8 mouse cellular contexts compared by ENCODE assay signal in the genomic region with DNA sequence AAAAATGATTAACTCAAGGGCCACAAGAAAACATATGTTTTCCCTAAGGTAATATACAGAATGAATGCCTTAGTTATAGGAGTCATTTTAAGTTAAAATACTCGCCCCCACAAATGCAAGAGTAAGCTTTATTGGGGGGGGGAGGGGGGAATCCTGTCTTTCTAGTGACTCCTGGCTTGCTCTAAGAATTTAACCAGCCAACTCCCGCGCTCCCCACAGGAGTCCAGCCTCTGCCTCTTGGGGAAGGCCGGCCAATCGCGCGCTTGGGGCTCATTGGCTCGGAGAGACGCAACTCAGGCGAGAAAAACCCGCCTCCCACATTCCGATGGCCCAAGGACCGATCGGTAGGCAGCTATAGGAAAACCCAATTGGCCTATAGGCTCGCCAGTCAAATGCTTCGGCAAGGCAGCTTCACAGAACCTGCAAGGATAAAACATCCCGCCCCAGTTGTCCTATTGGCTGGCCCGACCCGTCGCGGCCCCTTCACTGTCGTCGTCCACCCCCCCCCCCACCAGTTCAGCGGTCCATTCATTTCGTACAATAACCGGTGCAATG. TPM values are rescaled to one million over a fixed set of nuclear protein-coding genes. Genes with fewer than 3 reads are reported as not detected.
DNase-seq lines count a peak whose midpoint lies in the region; ATAC-seq and TF ChIP-seq lines count a peak whose summit lies in the region.

No protein-coding gene starts in this region.

- H3ac ChIP-seq in C2C12 (ENCODE audit: control insufficient read depth, insufficient read length, low read depth), result peak overlapping the region; percentile 95

- peaks cover 65% of the 10 kb centered on the region for H3K36me3 ChIP-seq in C2C12 (ENCODE audit: control insufficient read depth, insufficient read depth)
- peaks cover 38% of the 10 kb centered on the region for H3K36me3 ChIP-seq in kidney, embryonic 14.5 days (ENCODE audit: control insufficient read depth, insufficient read depth, low read length)
- peaks cover 46% of the 10 kb centered on the region for H3K36me3 ChIP-seq in limb, embryonic 14.5 days (ENCODE audit: control insufficient read depth, insufficient read depth, low read length)
- H3K36me3 ChIP-seq in midbrain, embryonic 16.5 days (ENCODE audit: control insufficient read depth, insufficient read depth, low read length), result peaks cover 16% of the 10 kb centered on the region

- ATAC-seq in kidney, embryonic 14.5 days (ENCODE audit: low FRiP score, low TSS enrichment), result peak; percentile 93
- ATAC-seq in limb, embryonic 14.5 days (ENCODE audit: low FRiP score, low read depth), result peak; percentile 89
- ATAC-seq in midbrain, embryonic 16.5 days, result peak; percentile 91

- H3K4me1 ChIP-seq in embryonic fibroblast, embryonic 13.5 days (ENCODE audit: control insufficient read depth, insufficient read depth, low read length), result no peaks in the 10 kb centered on the region
- H3K4me1 ChIP-seq in kidney, embryonic 14.5 days (ENCODE audit: control insufficient read depth, insufficient read depth, low read length), result peaks cover 21% of the 10 kb centered on the region
- H3K4me1 ChIP-seq in limb, embryonic 14.5 days (ENCODE audit: control insufficient read depth, insufficient read depth, low read length), result peaks cover 21% of the 10 kb centered on the region
- H3K4me1 ChIP-seq in midbrain, embryonic 16.5 days (ENCODE audit: control insufficient read depth, insufficient read depth, low read length), result peaks cover 40% of the 10 kb centered on the region

- peak; percentile 99 for DNase-seq in brain, adult 2 months (ENCODE audit: low read depth, low spot score)
- peak; percentile 94 to 95 for DNase-seq in heart, adult 9 months (ENCODE audit: low spot score in 2 of 2)
- DNase-seq in limb, embryonic 14.5 days (ENCODE audit: low spot score), result peak; percentile 99
- DNase-seq in spleen, postnatal 10 days (ENCODE audit: low spot score in 2 of 2), result peak; percentile 87 to 95

- H3K79me2 ChIP-seq in C2C12 (ENCODE audit: control insufficient read depth, insufficient read depth), result peaks cover 90% of the 10 kb centered on the region

- H3K79me3 ChIP-seq in C2C12 (ENCODE audit: low read depth), result peaks cover 85% of the 10 kb centered on the region

- TF ChIP-seq CTCF in C2C12 (IDR thresholded peaks at IDR 0.05; ENCODE audit: control insufficient read depth, insufficient read depth, insufficient read length), result no peak
- TF ChIP-seq CTCF in embryonic fibroblast, embryonic 13.5 days (IDR thresholded peaks at IDR 0.05; ENCODE audit: borderline replicate concordance, insufficient read depth, low read length), result no peak

- peak overlapping the region; percentile 69 for H3K9ac ChIP-seq in kidney, embryonic 14.5 days (ENCODE audit: low read depth, low read length)
- peak overlapping the region; percentile 45 for H3K9ac ChIP-seq in limb, embryonic 14.5 days (ENCODE audit: low read depth, low read length, severe bottlenecking)
- peak overlapping the region; percentile 52 for H3K9ac ChIP-seq in midbrain, embryonic 16.5 days (ENCODE audit: low read depth, low read length)

- H3K27me3 ChIP-seq in C2C12 (ENCODE audit: control insufficient read depth, insufficient read depth, insufficient read length), result no peaks in the 10 kb centered on the region
- no peaks in the 10 kb centered on the region for H3K27me3 ChIP-seq in kidney, embryonic 14.5 days (ENCODE audit: control insufficient read depth, insufficient read depth, low read length)
- no peaks in the 10 kb centered on the region for H3K27me3 ChIP-seq in limb, embryonic 14.5 days (ENCODE audit: control insufficient read depth, insufficient read depth, low read length)
- no peaks in the 10 kb centered on the region for H3K27me3 ChIP-seq in midbrain, embryonic 16.5 days (ENCODE audit: control insufficient read depth, insufficient read depth, low read depth, low read length)

- peak overlapping the region; percentile 95 for H3K27ac ChIP-seq in embryonic fibroblast, embryonic 13.5 days (ENCODE audit: insufficient read depth, low read length)
- H3K27ac ChIP-seq in kidney, embryonic 14.5 days (ENCODE audit: low read depth, low read length), result peak overlapping the region; percentile 95
- H3K27ac ChIP-seq in limb, embryonic 14.5 days (replicated peaks; ENCODE audit: low read depth, low read length), result peak overlapping the region; percentile 90
- H3K27ac ChIP-seq in midbrain, embryonic 16.5 days (ENCODE audit: low read length), result peak overlapping the region; percentile 93

- H3K4me2 ChIP-seq in kidney, embryonic 14.5 days (replicated peaks; ENCODE audit: low read depth, low read length), result peak overlapping the region; percentile 65
- H3K4me2 ChIP-seq in limb, embryonic 14.5 days (replicated peaks; ENCODE audit: low read depth, low read length, severe bottlenecking), result peak overlapping the region; percentile 54
- peak overlapping the region; percentile 76 for H3K4me2 ChIP-seq in midbrain, embryonic 16.5 days (ENCODE audit: low read length)

- TF ChIP-seq POLR2A in embryonic fibroblast, embryonic 13.5 days (IDR thresholded peaks at IDR 0.05; ENCODE audit: low read depth, low read length), result no peak
- TF ChIP-seq POLR2A in limb, embryonic 14.5 days (IDR thresholded peaks at IDR 0.05; ENCODE audit: borderline replicate concordance, extremely low read depth, insufficient read depth, insufficient read length), result no peak

- WGBS in kidney, embryonic 14.5 days, result 1% methylated on average over 26 of the region's 26 CpGs
- WGBS in limb, embryonic 14.5 days, result 1% methylated on average over 26 of the region's 26 CpGs
- WGBS in midbrain, embryonic 16.5 days, result 0% methylated on average over 26 of the region's 26 CpGs

- peak overlapping the region; percentile 74 for H3K4me3 ChIP-seq in C2C12 (ENCODE audit: insufficient read depth, poor library complexity, severe bottlenecking)
- peak overlapping the region; percentile 59 for H3K4me3 ChIP-seq in embryonic fibroblast, embryonic 13.5 days (ENCODE audit: insufficient read depth, low read length)
- peak overlapping the region; percentile 83 for H3K4me3 ChIP-seq in kidney, embryonic 14.5 days (ENCODE audit: low read length)
- peak overlapping the region; percentile 74 for H3K4me3 ChIP-seq in limb, embryonic 14.5 days (replicated peaks; ENCODE audit: low read length)
- H3K4me3 ChIP-seq in midbrain, embryonic 16.5 days (ENCODE audit: low read depth, low read length), result peak overlapping the region; percentile 65

- H3K9me3 ChIP-seq in kidney, embryonic 14.5 days (ENCODE audit: control insufficient read depth, low read length), result no peaks in the 10 kb centered on the region
- no peaks in the 10 kb centered on the region for H3K9me3 ChIP-seq in limb, embryonic 14.5 days (ENCODE audit: control insufficient read depth, low read length)
- no peaks in the 10 kb centered on the region for H3K9me3 ChIP-seq in midbrain, embryonic 16.5 days (replicated peaks; ENCODE audit: control insufficient read depth, low read length, poor library complexity, severe bottlenecking)

TF ChIP-seq in C2C12, 6 proteins besides CTCF, POLR2A, EP300 and RAD21:
- no peak for TF ChIP-seq MAX (IDR thresholded peaks at IDR 0.05)

RNA-seq across cellular contexts. Expression of a gene that starts 0.4 kb away (rescaled TPM):
- 52.3 TPM for polyA plus RNA-seq in C2C12 (2012; fragmentation: generic; extraction: Trizol)
- polyA plus RNA-seq in embryonic fibroblast, embryonic 13.5 days (2011; ENCODE audit: insufficient read length, low read depth, missing spikeins), result 132 and 172 TPM in 2 replicates
- polyA plus RNA-seq in kidney, embryonic 14.5 days (2014; fragmentation: Nextera tagmentation; extraction: Ambion mirVana), result 146 and 161 TPM in 2 replicates
- polyA plus RNA-seq in limb, embryonic 14.5 days (2012; rRNA removed), result 78.3 and 81.4 TPM in 2 replicates
- polyA plus RNA-seq in limb, embryonic 14.5 days (2014; fragmentation: Nextera tagmentation; extraction: Ambion mirVana), result 122 and 131 TPM in 2 replicates
- polyA plus RNA-seq in midbrain, embryonic 16.5 days (2015; fragmentation: Nextera tagmentation; extraction: Ambion mirVana), result 139 and 151 TPM in 2 replicates

RNA-seq across cellular contexts. Expression of a gene that starts 1.0 kb away (rescaled TPM):
- polyA plus RNA-seq in C2C12 (2012; fragmentation: generic; extraction: Trizol), result 625 TPM
- polyA plus RNA-seq in embryonic fibroblast, embryonic 13.5 days (2011; ENCODE audit: insufficient read length, low read depth, missing spikeins), result 509 and 719 TPM in 2 replicates
- 1,180 and 1,314 TPM in 2 replicates for polyA plus RNA-seq in kidney, embryonic 14.5 days (2014; fragmentation: Nextera tagmentation; extraction: Ambion mirVana)
- polyA plus RNA-seq in limb, embryonic 14.5 days (2012; rRNA removed), result 830 and 1,175 TPM in 2 replicates
- polyA plus RNA-seq in limb, embryonic 14.5 days (2014; fragmentation: Nextera tagmentation; extraction: Ambion mirVana), result 704 and 769 TPM in 2 replicates
- 630 and 680 TPM in 2 replicates for polyA plus RNA-seq in midbrain, embryonic 16.5 days (2015; fragmentation: Nextera tagmentation; extraction: Ambion mirVana)

RNA-seq across cellular contexts. Expression of a gene that starts 19.0 kb away (rescaled TPM):
- polyA plus RNA-seq in C2C12 (2012; fragmentation: generic; extraction: Trizol), result 0.25 TPM
- polyA plus RNA-seq in embryonic fibroblast, embryonic 13.5 days (2011; ENCODE audit: insufficient read length, low read depth, missing spikeins), result not detected in 2 replicates
- polyA plus RNA-seq in kidney, embryonic 14.5 days (2014; fragmentation: Nextera tagmentation; extraction: Ambion mirVana), result 3.1 and 3.9 TPM in 2 replicates
- polyA plus RNA-seq in limb, embryonic 14.5 days (2012; rRNA removed), result 1.5 and 3.4 TPM in 2 replicates
- 1.5 and 2.4 TPM in 2 replicates for polyA plus RNA-seq in limb, embryonic 14.5 days (2014; fragmentation: Nextera tagmentation; extraction: Ambion mirVana)
- 0.52 and 0.68 TPM in 2 replicates for polyA plus RNA-seq in midbrain, embryonic 16.5 days (2015; fragmentation: Nextera tagmentation; extraction: Ambion mirVana)

RNA-seq across cellular contexts. Expression of a gene that starts 33.3 kb away (rescaled TPM):
- 191 TPM for polyA plus RNA-seq in C2C12 (2012; fragmentation: generic; extraction: Trizol)
- 141 and 143 TPM in 2 replicates for polyA plus RNA-seq in embryonic fibroblast, embryonic 13.5 days (2011; ENCODE audit: insufficient read length, low read depth, missing spikeins)
- polyA plus RNA-seq in kidney, embryonic 14.5 days (2014; fragmentation: Nextera tagmentation; extraction: Ambion mirVana), result 290 and 322 TPM in 2 replicates
- polyA plus RNA-seq in limb, embryonic 14.5 days (2012; rRNA removed), result 200 and 228 TPM in 2 replicates
- 292 and 298 TPM in 2 replicates for polyA plus RNA-seq in limb, embryonic 14.5 days (2014; fragmentation: Nextera tagmentation; extraction: Ambion mirVana)
- polyA plus RNA-seq in midbrain, embryonic 16.5 days (2015; fragmentation: Nextera tagmentation; extraction: Ambion mirVana), result 200 and 205 TPM in 2 replicates

Comparison
In these comparisons a context has a peak if more than half of its experiments do, and no peak if none do; other contexts are left out.
1. Peak in every context shown above with its lines: DNase-seq, ATAC-seq, H3K4me3 ChIP-seq and H3K27ac ChIP-seq.